Mouse (Mus musculus) kidney, adult 9 months (tissue): Measurements from ENCODE around the gene Zfp771.

Experiments used
- DNase-seq: peaks from one replicate; pipeline ENCODE4 v3.0.0; 2022

Gene Zfp771

GRCm38 (mm10) chr7:127243870-127244657 is at the start of gene Zfp771:
Gene Zfp771 (plus strand): TSS chr7:127244274.
- DNase-seq: peak; percentile 97

GRCm38 (mm10) chr7:127194633-127195029 is 49.4 kb upstream of the Zfp771 start:
- no peak for DNase-seq

GRCm38 (mm10) chr7:127195544-127196295 is 48.4 kb upstream of the Zfp771 start, which contains the start of gene Cd2bp2:
Gene Cd2bp2 (minus strand): TSS chr7:127196050.
- DNase-seq: peak; percentile 98

GRCm38 (mm10) chr7:127196484-127196883 is 47.6 kb upstream of the Zfp771 start:
- DNase-seq: no peak

- no peak for DNase-seq
These were observed 37.5 kb upstream of the Zfp771 start for GRCm38 (mm10) chr7:127206606-127207005.

GRCm38 (mm10) chr7:127207374-127208294 is 36.4 kb upstream of the Zfp771 start:
- DNase-seq: peak; percentile 47

GRCm38 (mm10) chr7:127208295-127208552 is 35.9 kb upstream of the Zfp771 start, which contains the start of gene Tbc1d10b:
Gene Tbc1d10b (minus strand): TSS chr7:127208468.
- DNase-seq: no peak

GRCm38 (mm10) chr7:127208553-127209438 is 35.3 kb upstream of the Zfp771 start, which contains the start of gene Mylpf:
Gene Mylpf (plus strand): TSS chr7:127208890.
- DNase-seq: peak; percentile 99

GRCm38 (mm10) chr7:127209851-127210250 is 34.2 kb upstream of the Zfp771 start:
- no peak for DNase-seq

- no peak for DNase-seq
These were observed 33.8 kb upstream of the Zfp771 start for GRCm38 (mm10) chr7:127210266-127210665.

- DNase-seq: peak; percentile 46
These were observed 32.9 kb upstream of the Zfp771 start for GRCm38 (mm10) chr7:127211014-127211745.

- DNase-seq: no peak
These were observed 31.4 kb upstream of the Zfp771 start for GRCm38 (mm10) chr7:127212432-127213250.

GRCm38 (mm10) chr7:127213485-127213884 is 30.6 kb upstream of the Zfp771 start:
- peak; percentile 64 for DNase-seq

GRCm38 (mm10) chr7:127213930-127214329 is 30.1 kb upstream of the Zfp771 start:
- no peak for DNase-seq

- no peak for DNase-seq
These were observed 29.6 kb upstream of the Zfp771 start for GRCm38 (mm10) chr7:127214521-127214920.

- peak; percentile 73 for DNase-seq
These were observed 28.8 kb upstream of the Zfp771 start for GRCm38 (mm10) chr7:127214981-127215871.

- no peak for DNase-seq
These were observed 27.8 kb upstream of the Zfp771 start for GRCm38 (mm10) chr7:127216307-127216706.

- DNase-seq: no peak
These were observed 26.6 kb upstream of the Zfp771 start for GRCm38 (mm10) chr7:127217475-127217874.
